Mouse (Mus musculus) C2C12 (cell line): ENCODE data around the gene Nsf.

Experiments used
- CTCF ChIP-seq: IDR thresholded peaks from one replicate; pipeline ENCODE4 v1.5.1; 2011; ENCODE audit not compliant: control insufficient read depth, insufficient read depth, insufficient read length
- FOSL1 ChIP-seq: IDR thresholded peaks from one replicate; pipeline ENCODE4 v1.8.0; 2011; ENCODE audit warnings: mild to moderate bottlenecking, low read length; ENCODE audit not compliant: poor library complexity, insufficient read depth, severe bottlenecking
- MAX ChIP-seq: IDR thresholded peaks from one replicate; pipeline ENCODE4 v1.6.1; 2011; ENCODE audit warnings: mild to moderate bottlenecking, control low read depth
- MYOG ChIP-seq: IDR thresholded peaks from one replicate; pipeline ENCODE4 v1.6.1; 2011; ENCODE audit not compliant: control insufficient read depth, insufficient read length; ENCODE audit errors: extremely low read depth
- USF1 ChIP-seq: IDR thresholded peaks from one replicate; pipeline ENCODE4 v1.6.1; 2011; ENCODE audit warnings: low read depth, mild to moderate bottlenecking, control low read depth, moderate library complexity

DNA sequence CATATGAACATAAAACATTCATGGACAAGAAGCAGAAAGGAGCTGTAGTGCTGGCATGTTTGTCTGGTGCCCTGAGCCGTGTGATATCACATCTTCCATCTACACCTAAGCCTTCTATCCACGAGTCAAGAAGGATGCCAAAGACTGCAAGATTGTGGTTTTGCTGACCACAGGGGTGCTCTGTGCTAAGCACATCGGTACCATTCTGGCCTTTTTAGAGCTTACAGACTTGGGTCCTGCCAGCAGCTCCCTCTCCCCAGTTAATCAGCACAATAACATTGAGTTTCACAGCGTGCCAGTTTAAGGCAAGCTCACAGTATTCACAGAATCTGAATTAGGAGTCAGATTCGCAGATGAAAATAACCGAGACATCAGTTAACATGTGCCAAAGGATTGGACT lies 75.4 kb downstream of the Nsf start:
- TF ChIP-seq FOSL1 (no peak), CTCF (no peak), MYOG (no peak), USF1 (no peak), MAX (no peak)
